Mouse (Mus musculus) limb, embryonic 14.5 days (tissue): ENCODE results near the gene Wnt1. TPM values are rescaled to one million over a fixed set of nuclear protein-coding genes. Genes with fewer than 3 reads are reported as not detected.
A peak's percentile ranks its signal among the peaks of the same experiment; 100 is the strongest.

Experiments
- ATAC-seq: fragments of 200-750 bp; cut with Nextera tagmentation; 2 replicates; pipeline ENCODE4 v1.8.0; 2017; ENCODE audit warnings: low read depth, moderate number of reproducible peaks, moderate TSS enrichment; ENCODE audit not compliant: low FRiP score
- DNase-seq: peaks from one replicate; pipeline ENCODE4 v3.0.0-alpha.2; 2015; ENCODE audit warnings: low spot score
- H3K27ac ChIP-seq: fragments of 300-500 bp; sonication (generic); replicated peaks from 2 replicates; pipeline ENCODE4 v1.5.1; 2014; ENCODE audit warnings: low read depth, mild to moderate bottlenecking, low read length, moderate library complexity, mixed read lengths
- H3K27me3 ChIP-seq: fragments of 300-500 bp; sonication (generic); 2 replicates; pipeline ENCODE4 v1.6.1; 2014; ENCODE audit warnings: low read length, mixed read lengths; ENCODE audit not compliant: control insufficient read depth, insufficient read depth
- H3K36me3 ChIP-seq: fragments of 300-500 bp; sonication (generic); 2 replicates; pipeline ENCODE4 v1.6.1; 2014; ENCODE audit warnings: mild to moderate bottlenecking, low read length, moderate library complexity, mixed read lengths; ENCODE audit not compliant: control insufficient read depth, insufficient read depth
- H3K4me1 ChIP-seq: fragments of 300-500 bp; sonication (generic); 2 replicates; pipeline ENCODE4 v1.6.1; 2014; ENCODE audit warnings: antibody characterized with exemption, low read length, mixed read lengths; ENCODE audit not compliant: control insufficient read depth, insufficient read depth
- H3K4me2 ChIP-seq: fragments of 300-500 bp; sonication (generic); replicated peaks from 2 replicates; pipeline ENCODE4 v1.6.1; 2014; ENCODE audit warnings: low read depth, mild to moderate bottlenecking, low read length, moderate library complexity; ENCODE audit not compliant: severe bottlenecking
- H3K4me3 ChIP-seq: fragments of 300-500 bp; sonication (generic); replicated peaks from 2 replicates; pipeline ENCODE4 v1.5.1; 2014; ENCODE audit warnings: low read length
- H3K9ac ChIP-seq: fragments of 300-500 bp; sonication (generic); 2 replicates; pipeline ENCODE4 v1.6.1; 2014; ENCODE audit warnings: mild to moderate bottlenecking, low read depth, low read length, moderate library complexity; ENCODE audit not compliant: severe bottlenecking
- H3K9me3 ChIP-seq: fragments of 300-500 bp; sonication (generic); 2 replicates; pipeline ENCODE4 v1.6.1; 2016; ENCODE audit warnings: low read length; ENCODE audit not compliant: control insufficient read depth
- POLR2A ChIP-seq: fragments of 200-500 bp; IDR thresholded peaks from 2 replicates; pipeline ENCODE4 v1.8.0; 2012; ENCODE audit warnings: inconsistent platforms, mild to moderate bottlenecking, moderate library complexity, borderline replicate concordance; ENCODE audit not compliant: insufficient read depth, insufficient read length; ENCODE audit errors: extremely low read depth
- whole genome bisulfite sequencing: fragments of 180-500 bp; shearing (Covaris S2); extraction: QIAGEN DNeasy Blood & Tissue Kit; methylation state at CpG from one replicate; pipeline ENCODE4 v1.1.7; 2014; 5-methylcytosine and 5-hydroxymethylcytosine counted together
- polyA plus RNA-seq, 2 experiments: library from polyadenylated mRNA; depleted of rRNA in 1 of 2; stranded (reverse) in 1 of 2; unstranded in 1 of 2; fragments of >200 nt; fragmentation: Nextera tagmentation in 1 of 2; extraction: Ambion mirVana in 1 of 2; gene quantifications; 2 replicates each; pipeline versions ENCODE4 v1.2.1 to v1.2.3; 2012 to 2014

The Wnt1 gene
- polyA plus RNA-seq, 2 experiments: not detected

DNA sequence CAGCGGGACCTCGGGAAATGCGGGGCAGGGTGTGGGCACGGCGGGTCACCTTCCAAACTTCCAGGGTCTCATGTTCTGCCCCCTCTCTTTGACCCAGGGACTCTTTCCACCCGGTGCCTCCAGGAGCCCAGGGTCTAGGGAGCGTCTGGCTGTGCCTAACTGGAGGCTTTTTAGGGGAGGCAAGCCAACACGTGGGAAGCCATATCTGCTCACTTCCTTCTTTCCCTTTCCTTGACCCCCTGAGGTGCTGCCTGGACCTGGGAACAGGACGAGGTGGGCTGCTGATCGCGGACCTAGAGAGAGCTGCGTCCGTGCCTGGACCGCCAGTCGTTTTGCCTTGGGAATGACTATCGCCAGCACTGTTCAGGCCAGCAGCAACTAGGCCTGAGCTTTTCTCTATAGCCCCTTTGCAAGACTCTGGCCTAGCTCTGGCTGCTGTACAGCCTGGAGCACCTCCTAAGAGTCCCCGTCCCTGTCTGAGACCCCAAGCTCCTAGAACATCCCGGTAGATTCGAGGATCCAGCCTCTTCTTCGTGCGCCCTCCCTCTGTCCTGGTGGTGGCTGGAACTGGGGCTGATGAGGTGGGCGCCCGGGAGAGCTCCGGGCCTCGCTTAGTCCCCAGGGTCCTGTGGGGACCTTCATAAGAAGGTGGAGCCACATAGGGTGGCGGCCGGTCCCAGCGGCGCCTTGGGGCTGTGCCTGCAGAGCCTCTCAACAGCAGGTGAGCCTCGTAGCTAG lies 16.6 kb downstream of the Wnt1 start:
- WGBS: 6% methylated on average over 29 of the region's 30 CpGs
- H3K9ac ChIP-seq: no peak overlapping the region
- DNase-seq: no peak

DNA sequence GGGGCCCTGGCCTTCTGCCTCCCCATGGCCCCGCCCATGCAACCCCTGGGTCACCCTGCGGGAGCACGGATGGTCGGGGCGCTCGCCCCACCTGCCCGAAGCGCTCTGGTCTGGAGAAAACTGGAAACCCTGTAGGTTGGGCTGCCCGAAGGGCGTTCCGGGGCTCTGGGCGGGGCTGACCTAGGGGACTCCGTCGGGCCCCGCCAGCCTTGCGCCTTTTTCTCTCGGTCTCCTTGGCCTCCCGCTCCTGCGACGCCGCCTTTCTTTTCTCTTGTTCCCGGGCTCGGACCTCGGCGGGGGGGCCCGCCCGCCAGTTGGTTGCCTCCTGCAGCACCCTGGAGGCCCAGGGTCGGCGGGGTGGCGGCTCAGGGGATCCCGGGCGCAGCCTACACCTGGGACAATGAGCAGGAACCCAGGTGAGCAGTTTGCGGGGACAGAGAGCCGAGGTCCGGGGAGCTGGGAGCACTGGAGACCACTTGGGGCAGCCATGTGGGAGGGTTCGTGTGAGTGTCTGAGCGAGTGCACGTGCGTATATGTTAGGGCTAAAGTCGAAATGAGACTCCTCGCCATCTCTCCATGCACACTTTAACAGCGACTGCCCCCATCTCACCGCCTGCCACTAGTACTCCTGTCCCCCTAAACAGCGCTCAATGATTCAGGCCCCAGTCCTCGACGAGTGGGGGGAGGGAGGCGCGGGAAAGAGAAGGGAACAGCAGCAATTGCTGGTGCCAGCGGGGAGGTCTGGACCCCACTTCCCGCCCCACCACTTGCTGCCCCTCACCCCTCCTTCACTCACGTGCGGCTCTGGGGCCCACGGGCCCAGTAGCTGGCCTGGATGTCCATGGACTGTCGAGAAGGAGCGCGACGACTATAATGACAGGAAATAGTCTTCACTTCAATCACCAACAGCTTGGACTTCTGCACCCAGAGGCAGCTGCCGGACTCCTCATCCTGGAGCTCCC lies 17.4 kb downstream of the Wnt1 start:
- H3K4me1 ChIP-seq: peaks cover 21% of the 10 kb centered on the region
- peak overlapping the region; percentile 42 for H3K4me3 ChIP-seq
- DNase-seq (no peak), ATAC-seq (no peak)
- H3K27me3 ChIP-seq: peaks cover 85% of the 10 kb centered on the region
- no peak for TF ChIP-seq POLR2A
- under 1% methylated on average over 35 of the region's 58 CpGs for WGBS
- no peak overlapping the region for H3K27ac ChIP-seq
- H3K9ac ChIP-seq: peak overlapping the region; percentile 36; the same call in 1 of the 2 replicates
- H3K4me2 ChIP-seq: peak overlapping the region; percentile 88
- no peaks in the 10 kb centered on the region for H3K9me3 ChIP-seq
- 0 out of 2 replicates have a peak, but pooled peaks cover 7% of the 10 kb centered on the region for H3K36me3 ChIP-seq

More for the DNA sequence above, 16.6 kb downstream of the Wnt1 start:
- 0 out of 2 replicates have a peak, but pooled peaks cover 7% of the 10 kb centered on the region for H3K36me3 ChIP-seq
- no peak overlapping the region for H3K27ac ChIP-seq
- TF ChIP-seq POLR2A: no peak
- peak overlapping the region; percentile 88 for H3K4me2 ChIP-seq
- no peaks in the 10 kb centered on the region for H3K9me3 ChIP-seq
- H3K4me1 ChIP-seq: peaks cover 21% of the 10 kb centered on the region
- H3K4me3 ChIP-seq: peak overlapping the region; percentile 48
- ATAC-seq: no peak
- peaks cover 91% of the 10 kb centered on the region for H3K27me3 ChIP-seq

DNA sequence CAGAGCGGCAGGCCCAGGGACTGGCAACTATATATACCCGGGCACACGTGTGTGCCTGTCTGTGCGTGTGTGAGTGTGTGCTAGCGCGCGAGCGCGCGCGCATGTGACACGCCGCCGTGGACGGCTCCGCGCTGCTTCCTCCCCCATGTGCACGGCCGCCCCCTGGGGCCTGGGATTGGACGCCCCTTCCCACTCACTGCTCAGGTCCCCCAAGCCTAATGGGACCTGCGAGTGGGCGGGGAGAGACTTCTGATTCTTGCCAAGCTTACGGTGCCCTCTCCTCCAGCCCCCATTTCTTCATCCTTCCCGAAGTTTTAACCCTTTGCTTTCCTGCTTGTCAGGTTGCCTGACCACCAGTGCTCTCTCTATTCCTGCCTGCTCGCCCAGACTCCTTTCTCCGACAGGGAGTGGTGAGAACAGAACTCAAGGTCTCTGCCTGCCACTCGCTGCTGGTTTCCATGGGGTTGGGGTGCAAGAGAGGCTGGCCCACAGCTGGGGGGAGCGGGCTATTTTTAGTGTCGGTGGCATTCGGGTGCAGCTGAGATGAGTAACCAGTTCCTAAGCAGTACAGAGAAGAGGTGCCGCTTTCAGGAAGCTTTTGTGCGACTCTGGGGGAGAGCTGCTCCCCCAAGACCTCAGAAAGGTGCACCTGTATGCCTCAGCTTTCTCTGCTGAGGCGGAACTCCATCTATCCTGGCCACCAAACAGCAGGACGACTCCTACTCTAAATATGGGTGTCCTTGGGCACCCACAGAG lies 18.4 kb downstream of the Wnt1 start:
- WGBS: 0% methylated on average over 17 of the region's 34 CpGs
- TF ChIP-seq POLR2A: no peak
- Histone ChIP-seq H3K4me1 (peaks cover 21% of the 10 kb centered on the region), H3K9ac (peak overlapping the region; percentile 36; the same call in 1 of the 2 replicates), H3K27me3 (peaks cover 76% of the 10 kb centered on the region), H3K9me3 (no peaks in the 10 kb centered on the region), H3K4me2 (peak overlapping the region; percentile 88), H3K4me3 (peak overlapping the region; percentile 42), H3K36me3 (peaks cover 12% of the 10 kb centered on the region), H3K27ac (no peak overlapping the region)
- no peak for DNase-seq
- ATAC-seq: no peak; the same call in 1 of the 2 replicates

DNA sequence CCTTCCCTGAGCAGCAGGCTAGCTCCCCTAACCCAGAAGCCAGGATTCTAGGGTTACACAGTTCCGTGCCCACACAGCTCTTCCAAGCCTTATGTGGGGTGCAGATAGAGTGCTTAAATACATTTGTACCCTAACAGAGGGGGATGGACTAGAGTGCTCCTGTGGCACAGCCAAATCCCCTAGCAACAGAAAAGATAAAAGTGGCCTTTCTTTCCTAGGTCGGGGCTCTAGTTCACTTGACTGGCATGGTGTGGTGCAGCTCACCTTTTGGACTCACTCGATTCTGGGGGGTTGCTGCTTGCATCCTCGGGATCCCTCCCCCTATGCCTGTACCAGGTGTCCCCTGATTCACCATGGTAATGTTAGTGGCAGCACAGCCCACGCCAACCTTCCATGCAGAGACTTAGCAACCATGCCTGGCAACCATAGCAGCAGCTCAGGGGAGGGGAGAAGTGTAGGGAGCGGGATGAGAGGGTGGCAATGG lies 19.0 kb downstream of the Wnt1 start:
- Histone ChIP-seq H3K9me3 (no peaks in the 10 kb centered on the region), H3K9ac (no peak overlapping the region), H3K4me2 (no peak overlapping the region), H3K36me3 (peaks cover 19% of the 10 kb centered on the region), H3K4me3 (0 out of 2 replicates have a peak overlapping the region, but pooled peaks have one; percentile 42), H3K4me1 (peaks cover 21% of the 10 kb centered on the region), H3K27me3 (peaks cover 69% of the 10 kb centered on the region), H3K27ac (no peak overlapping the region)
- WGBS: 6% methylated on average over 6 of the region's 6 CpGs
- no peak for TF ChIP-seq POLR2A
- ATAC-seq: no peak
- DNase-seq: no peak
